Mouse (Mus musculus) CH12.LX (cell line): Measurements from ENCODE around the gene Shbg.

Experiments
- CTCF ChIP-seq, 2 experiments: IDR thresholded peaks in 1 of 2; conservative IDR thresholded peaks in 1 of 2; 2 replicates each; pipeline ENCODE4 v1.5.1; 2011 to 2012; ENCODE audit warnings: low read depth in 2 of 2, low read length in 2 of 2, improper control_type of control experiment in 1 of 2, inconsistent platforms in 1 of 2, mild to moderate bottlenecking in 1 of 2, moderate library complexity in 1 of 2
- SIN3A ChIP-seq: IDR thresholded peaks from 2 replicates; pipeline ENCODE4 v1.6.1; 2012; ENCODE audit warnings: low read length, improper control_type of control experiment, inconsistent platforms

GRCm38 (mm10) chr11:69628286-69628685 lies 10.6 kb upstream of the Shbg start:
- TF ChIP-seq SIN3A = no peak
- peak; percentile 95 to 99 for TF ChIP-seq CTCF (conservative IDR thresholded peaks at IDR 0.05 in 1 of 2, IDR thresholded peaks at IDR 0.05 in 1 of 2; ENCODE audit: low read depth in 2 of 2, low read length in 2 of 2)
